8 mouse cellular contexts compared by ENCODE assay signal in the genomic region with DNA sequence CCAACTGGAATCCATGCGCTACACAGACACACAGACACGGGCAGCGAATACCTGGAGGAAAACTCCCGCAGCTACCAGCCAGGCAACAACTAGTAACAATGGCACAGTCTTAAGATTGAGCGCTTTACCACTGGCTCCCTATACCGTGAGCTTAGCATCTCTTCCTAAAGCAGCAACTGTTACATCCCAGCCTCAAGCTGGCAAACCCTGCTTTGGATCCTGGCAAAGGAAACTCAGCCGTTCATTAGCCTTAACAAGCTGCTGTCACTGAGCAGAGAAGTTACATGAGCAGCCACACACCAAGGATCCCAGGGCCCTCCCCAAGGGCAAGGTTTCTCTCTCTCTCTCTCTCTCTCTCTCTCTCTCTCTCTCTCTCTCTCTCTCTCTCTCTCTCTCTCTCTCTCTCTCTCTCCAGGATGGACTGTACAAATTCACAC. TPM values are rescaled to one million over a fixed set of nuclear protein-coding genes. Genes with fewer than 3 reads are reported as not detected.
DNase-seq lines count a peak whose midpoint lies in the region; ATAC-seq and TF ChIP-seq lines count a peak whose summit lies in the region.

No protein-coding gene starts in this region.

- peaks cover 9% of the 10 kb centered on the region for H3K4me1 ChIP-seq in embryonic fibroblast, embryonic 13.5 days (ENCODE audit: control insufficient read depth, insufficient read depth, low read length)
- peaks cover 27% of the 10 kb centered on the region for H3K4me1 ChIP-seq in heart, postnatal 0 days (ENCODE audit: control insufficient read depth, insufficient read depth)
- H3K4me1 ChIP-seq in lung, postnatal 0 days (ENCODE audit: insufficient read depth, low read depth, low read length) = no peaks in the 10 kb centered on the region

- peak overlapping the region; percentile 71 for H3K4me2 ChIP-seq in heart, postnatal 0 days (ENCODE audit: low read depth, low read length)
- H3K4me2 ChIP-seq in lung, postnatal 0 days (replicated peaks; ENCODE audit: low read depth, low read length) = peak overlapping the region; percentile 75

- ATAC-seq in heart, postnatal 0 days (ENCODE audit: insufficient read depth, low read depth) = no peak
- no peak for ATAC-seq in lung, postnatal 0 days

- no peak for TF ChIP-seq CTCF in embryonic fibroblast, embryonic 13.5 days (IDR thresholded peaks at IDR 0.05; ENCODE audit: borderline replicate concordance, insufficient read depth, low read length)
- TF ChIP-seq CTCF in heart, postnatal 0 days (IDR thresholded peaks at IDR 0.05; ENCODE audit: low read depth) = no peak
- TF ChIP-seq CTCF in lung, postnatal 0 days (IDR thresholded peaks at IDR 0.05) = no peak

- peak overlapping the region; percentile 90 for H3K27ac ChIP-seq in embryonic fibroblast, embryonic 13.5 days (ENCODE audit: insufficient read depth, low read length)
- H3K27ac ChIP-seq in heart, postnatal 0 days (ENCODE audit: low read depth) = peak overlapping the region; percentile 98
- peak overlapping the region; percentile 100 for H3K27ac ChIP-seq in lung, postnatal 0 days (ENCODE audit: low read length)

- peak overlapping the region; percentile 68 for H3K4me3 ChIP-seq in embryonic fibroblast, embryonic 13.5 days (ENCODE audit: insufficient read depth, low read length)
- peak overlapping the region; percentile 88 for H3K4me3 ChIP-seq in heart, postnatal 0 days (ENCODE audit: low read depth, low read length)
- H3K4me3 ChIP-seq in lung, postnatal 0 days (ENCODE audit: low read depth, low read length) = peak overlapping the region; percentile 94

- no peaks in the 10 kb centered on the region for H3K36me3 ChIP-seq in heart, postnatal 0 days (replicated peaks; ENCODE audit: control insufficient read depth, insufficient read depth, low read length)
- no peaks in the 10 kb centered on the region for H3K36me3 ChIP-seq in lung, postnatal 0 days (ENCODE audit: insufficient read depth, low read length)

- 6% methylated on average over 7 of the region's 7 CpGs for WGBS in heart, postnatal 0 days
- 8% methylated on average over 7 of the region's 7 CpGs for WGBS in lung, postnatal 0 days

- no peak for TF ChIP-seq POLR2A in embryonic fibroblast, embryonic 13.5 days (IDR thresholded peaks at IDR 0.05; ENCODE audit: low read depth, low read length)

- H3K27me3 ChIP-seq in heart, postnatal 0 days (ENCODE audit: control insufficient read depth, insufficient read depth, low read length) = no peaks in the 10 kb centered on the region
- no peaks in the 10 kb centered on the region for H3K27me3 ChIP-seq in lung, postnatal 0 days (replicated peaks; ENCODE audit: insufficient read depth, low read length)

- peak; percentile 65 for DNase-seq in 3T3-L1 (ENCODE audit: low read depth, low spot score)
- peak; percentile 59 for DNase-seq in adipocyte (ENCODE audit: low spot score)
- DNase-seq in heart, postnatal 0 days (ENCODE audit: low spot score) = no peak
- peak; percentile 25 to 71 for DNase-seq in layer of hippocampus, adult 18-20 months (ENCODE audit: low spot score in 2 of 2)
- DNase-seq in lung, postnatal 0 days (ENCODE audit: low spot score) = peak; percentile 36
- DNase-seq in right cerebral cortex, postnatal 25 days = peak; percentile 44
- no peak for DNase-seq in urinary bladder, postnatal 36 days (ENCODE audit: low spot score in 2 of 2)

- H3K9me3 ChIP-seq in heart, postnatal 0 days (replicated peaks; ENCODE audit: control insufficient read depth, low read length) = no peaks in the 10 kb centered on the region
- H3K9me3 ChIP-seq in lung, postnatal 0 days (ENCODE audit: low read length) = no peaks in the 10 kb centered on the region

- H3K9ac ChIP-seq in heart, postnatal 0 days (replicated peaks; ENCODE audit: low read depth, low read length) = peak overlapping the region; percentile 93
- H3K9ac ChIP-seq in lung, postnatal 0 days (replicated peaks; ENCODE audit: low read depth) = peak overlapping the region; percentile 78

- TF ChIP-seq EP300 in heart, postnatal 0 days (IDR thresholded peaks at IDR 0.05; ENCODE audit: low read depth) = no peak
- TF ChIP-seq EP300 in lung, postnatal 0 days (IDR thresholded peaks at IDR 0.05) = no peak

RNA-seq across cellular contexts. Expression of a gene that starts 2.7 kb away (rescaled TPM):
- polyA plus RNA-seq in embryonic fibroblast, embryonic 13.5 days (2011; ENCODE audit: insufficient read length, low read depth, missing spikeins) = 34.3 and 44.7 TPM in 2 replicates
- 8.6 and 21.3 TPM in 2 replicates for total RNA-seq in heart, postnatal 0 days (2014; rRNA removed; ENCODE audit: low replicate concordance)
- 13.5 and 17.4 TPM in 2 replicates for polyA plus RNA-seq in heart, postnatal 0 days (2015; fragmentation: Nextera tagmentation; extraction: Ambion mirVana)
- total RNA-seq in layer of hippocampus, adult 18-20 months (2021) = 10 to 100 TPM; 23.6 to 25.4 TPM
- 40.9 and 47.9 TPM in 2 replicates for polyA plus RNA-seq in lung, postnatal 0 days (2015; fragmentation: Nextera tagmentation; extraction: Ambion mirVana)

Comparison
In these comparisons a context has a peak if more than half of its experiments do, and no peak if none do; other contexts are left out.
1. DNase-seq: peak in 3T3-L1 (single experiment), adipocyte (single experiment), layer of hippocampus, adult 18-20 months (2 of 2), lung, postnatal 0 days (single experiment) and right cerebral cortex, postnatal 25 days (single experiment); none in heart, postnatal 0 days (single experiment) and urinary bladder, postnatal 36 days (0 of 2).
2. Peak in every context shown above with its lines, with median percentiles within 50 percentile points of each other: H3K27ac ChIP-seq and H3K4me3 ChIP-seq.